Mouse (Mus musculus): ENCODE results near the gene Gpatch3. TPM values are rescaled to one million over a fixed set of nuclear protein-coding genes. Genes with fewer than 3 reads are reported as not detected.

Gene Gpatch3
- polyA plus RNA-seq (2012; rRNA removed), result 8.0 TPM in 2 replicates

GRCm38 (mm10) chr4:133574070-133574842 lies at the start of gene Gpatch3:
Gene Gpatch3 (plus strand): TSS chr4:133574745.

GRCm38 (mm10) chr4:133545272-133546231 lies 29.0 kb upstream of the Gpatch3 start, which contains the start of gene Nudc:
Gene Nudc (minus strand): TSS chr4:133545996.

GRCm38 (mm10) chr4:133552768-133553447 lies 21.6 kb upstream of the Gpatch3 start, which contains the start of gene Nr0b2:
Gene Nr0b2 (plus strand): TSS chr4:133553376.

GRCm38 (mm10) chr4:133584059-133584951 lies 9.8 kb downstream of the Gpatch3 start, which contains the start of gene Gpn2:
Gene Gpn2 (plus strand): TSS chr4:133584362.

GRCm38 (mm10) chr4:133601721-133602218 lies 27.2 kb downstream of the Gpatch3 start, which contains the start of gene Sfn:
Gene Sfn (minus strand): TSS chr4:133602168.

Other genes starting within 250 kb of the Gpatch3 start
- gene Wdtc1, start 221.3 kb upstream of the Gpatch3 start, polyA plus RNA-seq (2012; rRNA removed), result 35.0 and 35.1 TPM in 2 replicates
- gene Slc9a1, start 205.0 kb upstream of the Gpatch3 start, polyA plus RNA-seq (2012; rRNA removed), result 25.2 and 28.1 TPM in 2 replicates
- gene Tent5b, start 94.6 kb upstream of the Gpatch3 start, polyA plus RNA-seq (2012; rRNA removed), result 0.17 and 0.44 TPM in 2 replicates
- 8.0 and 8.1 TPM in 2 replicates for gene Trnp1, start 76.2 kb upstream of the Gpatch3 start, polyA plus RNA-seq (2012; rRNA removed)
- gene Kdf1, start 55.8 kb upstream of the Gpatch3 start, polyA plus RNA-seq (2012; rRNA removed), result 0.16 and 1.6 TPM in 2 replicates
- gene Nudc, start 28.7 kb upstream of the Gpatch3 start, polyA plus RNA-seq (2012; rRNA removed), result 195 and 203 TPM in 2 replicates
- 0.06 TPM in 1 of 2 replicates, not detected in the other for gene Nr0b2, start 21.4 kb upstream of the Gpatch3 start, polyA plus RNA-seq (2012; rRNA removed)
- 37.9 and 43.5 TPM in 2 replicates for gene Gpn2, start 9.6 kb downstream of the Gpatch3 start, polyA plus RNA-seq (2012; rRNA removed)
- gene Sfn, start 27.4 kb downstream of the Gpatch3 start, polyA plus RNA-seq (2012; rRNA removed), result 3.2 and 15.8 TPM in 2 replicates
- gene Zdhhc18, start 75.4 kb downstream of the Gpatch3 start, polyA plus RNA-seq (2012; rRNA removed), result 31.6 and 33.7 TPM in 2 replicates
- 11.5 and 11.7 TPM in 2 replicates for gene Pigv, start 97.9 kb downstream of the Gpatch3 start, polyA plus RNA-seq (2012; rRNA removed)
- gene Arid1a, start 182.0 kb downstream of the Gpatch3 start, polyA plus RNA-seq (2012; rRNA removed), result 89.4 and 90.0 TPM in 2 replicates